Mouse (Mus musculus) embryonic facial prominence, embryonic 13.5 days (tissue): Measurements from ENCODE around the gene Thegl. TPM values are rescaled to one million over a fixed set of nuclear protein-coding genes. Genes with fewer than 3 reads are reported as not detected.
"Not testable (repeated sequence)": the region's sequence is repeated elsewhere in the genome, so short reads cannot be mapped to it uniquely, and the experiment has no call there.

Source experiments
- ATAC-seq: fragments of 200-750 bp; cut with Nextera tagmentation; 2 replicates; pipeline ENCODE4 v1.8.0; 2017; ENCODE audit warnings: low read depth; ENCODE audit not compliant: insufficient number of reproducible peaks, insufficient read depth, low FRiP score, low TSS enrichment
- H3K27ac ChIP-seq: fragments of 300-500 bp; sonication (generic); 2 replicates; pipeline ENCODE4 v1.5.1; 2015; ENCODE audit warnings: moderate library complexity, mild to moderate bottlenecking, inconsistent platforms
- H3K27me3 ChIP-seq: fragments of 300-500 bp; sonication (generic); 2 replicates; pipeline ENCODE4 v1.6.1; 2015; ENCODE audit warnings: mild to moderate bottlenecking, inconsistent platforms
- H3K36me3 ChIP-seq: fragments of 300-500 bp; sonication (generic); 2 replicates; pipeline ENCODE4 v1.6.1; 2015; ENCODE audit warnings: mild to moderate bottlenecking, inconsistent platforms
- H3K4me1 ChIP-seq: fragments of 300-500 bp; sonication (generic); 2 replicates; pipeline ENCODE4 v1.6.1; 2015; ENCODE audit warnings: inconsistent platforms
- H3K4me2 ChIP-seq: fragments of 300-500 bp; sonication (generic); 2 replicates; pipeline ENCODE4 v1.6.1; 2015; ENCODE audit warnings: moderate library complexity, mild to moderate bottlenecking, inconsistent platforms
- H3K4me3 ChIP-seq: fragments of 300-500 bp; sonication (generic); 2 replicates; pipeline ENCODE4 v1.5.1; 2015; ENCODE audit warnings: mild to moderate bottlenecking, inconsistent platforms
- H3K9ac ChIP-seq: fragments of 300-500 bp; sonication (generic); 2 replicates; pipeline ENCODE4 v1.6.1; 2015; ENCODE audit warnings: mild to moderate bottlenecking, inconsistent platforms
- H3K9me3 ChIP-seq: fragments of 300-500 bp; sonication (generic); 2 replicates; pipeline ENCODE4 v1.6.1; 2016; ENCODE audit warnings: inconsistent platforms
- whole genome bisulfite sequencing: fragments of 180-500 bp; shearing (Covaris S2); methylation state at CpG from one replicate; pipeline ENCODE4 v1.1.7; 2015; ENCODE audit warnings: mixed read lengths; 5-methylcytosine and 5-hydroxymethylcytosine counted together
- polyA plus RNA-seq: library from polyadenylated mRNA; unstranded; fragments of >200 nt; fragmentation: Nextera tagmentation; extraction: Ambion mirVana; gene quantifications from 2 replicates; pipeline ENCODE4 v1.2.1, GENCODE M21; 2015

Thegl gene
- polyA plus RNA-seq, 1 experiment from 2014 or later: 0.11 TPM

- WGBS: 85% methylated on average over 10 of the region's 10 CpGs
- Histone ChIP-seq H3K27ac (no peak overlapping the region), H3K4me3 (no peak overlapping the region), H3K9me3 (no peaks in the 10 kb centered on the region), H3K4me2 (no peak overlapping the region), H3K4me1 (no peaks in the 10 kb centered on the region), H3K9ac (no peak overlapping the region), H3K27me3 (no peaks in the 10 kb centered on the region), H3K36me3 (no peaks in the 10 kb centered on the region)
- no peak for ATAC-seq
Measured at GRCm38 (mm10) chr5:77085753-77086450, 70.1 kb downstream of the Thegl start.

GRCm38 (mm10) chr5:77086541-77086940 is 70.7 kb downstream of the Thegl start:
- Histone ChIP-seq H3K36me3 (no peaks in the 10 kb centered on the region), H3K9ac (no peak overlapping the region), H3K27me3 (no peaks in the 10 kb centered on the region), H3K4me3 (no peak overlapping the region), H3K4me2 (no peak overlapping the region), H3K9me3 (no peaks in the 10 kb centered on the region), H3K4me1 (no peaks in the 10 kb centered on the region), H3K27ac (no peak overlapping the region)
- 90% methylated on average over 7 of the region's 7 CpGs for WGBS
- no peak for ATAC-seq

GRCm38 (mm10) chr5:77087122-77087521 is 71.3 kb downstream of the Thegl start:
- no peak for ATAC-seq
- Histone ChIP-seq H3K9me3 (no peaks in the 10 kb centered on the region), H3K4me3 (no peak overlapping the region), H3K27ac (no peak overlapping the region), H3K36me3 (no peaks in the 10 kb centered on the region), H3K9ac (no peak overlapping the region), H3K4me1 (no peaks in the 10 kb centered on the region), H3K27me3 (no peaks in the 10 kb centered on the region), H3K4me2 (no peak overlapping the region)
- WGBS: 68% methylated on average over 3 of the region's 3 CpGs

- H3K9ac ChIP-seq: no peak overlapping the region
- no peak overlapping the region for H3K4me2 ChIP-seq
- no peak overlapping the region for H3K4me3 ChIP-seq
- H3K27me3 ChIP-seq: peaks cover 17% of the 10 kb centered on the region
- H3K36me3 ChIP-seq: no peaks in the 10 kb centered on the region
- peaks cover 5% of the 10 kb centered on the region; the same call in 1 of the 2 replicates for H3K4me1 ChIP-seq
- WGBS: 86% methylated on average over 1 of the region's 1 CpGs
- H3K27ac ChIP-seq: no peak overlapping the region
- no peak for ATAC-seq
- no peaks in the 10 kb centered on the region for H3K9me3 ChIP-seq
Measured at GRCm38 (mm10) chr5:77089294-77089693, 73.5 kb downstream of the Thegl start.

GRCm38 (mm10) chr5:77089901-77090300 is 74.1 kb downstream of the Thegl start:
- Histone ChIP-seq H3K36me3 (no peaks in the 10 kb centered on the region), H3K27me3 (peaks cover 17% of the 10 kb centered on the region), H3K9me3 (no peaks in the 10 kb centered on the region), H3K27ac (no peak overlapping the region), H3K4me2 (no peak overlapping the region), H3K4me1 (peaks cover 5% of the 10 kb centered on the region; the same call in 1 of the 2 replicates), H3K4me3 (no peak overlapping the region), H3K9ac (no peak overlapping the region)
- WGBS: 62% methylated on average over 8 of the region's 8 CpGs
- ATAC-seq: no peak

GRCm38 (mm10) chr5:77090521-77091096 is 74.8 kb downstream of the Thegl start:
- H3K4me1 ChIP-seq: peaks cover 5% of the 10 kb centered on the region; the same call in 1 of the 2 replicates
- no peak overlapping the region for H3K4me3 ChIP-seq
- WGBS: 63% methylated on average over 5 of the region's 5 CpGs
- no peak overlapping the region for H3K4me2 ChIP-seq
- no peaks in the 10 kb centered on the region for H3K9me3 ChIP-seq
- no peaks in the 10 kb centered on the region for H3K36me3 ChIP-seq
- peaks cover 19% of the 10 kb centered on the region for H3K27me3 ChIP-seq
- no peak overlapping the region for H3K27ac ChIP-seq
- H3K9ac ChIP-seq: no peak overlapping the region
- no peak for ATAC-seq

GRCm38 (mm10) chr5:77091923-77092322 is 76.1 kb downstream of the Thegl start:
- Histone ChIP-seq H3K4me1 (peaks cover 5% of the 10 kb centered on the region; the same call in 1 of the 2 replicates), H3K9me3 (no peaks in the 10 kb centered on the region), H3K36me3 (no peaks in the 10 kb centered on the region), H3K27me3 (peaks cover 32% of the 10 kb centered on the region), H3K4me2 (no peak overlapping the region), H3K4me3 (no peak overlapping the region), H3K9ac (no peak overlapping the region), H3K27ac (no peak overlapping the region)
- ATAC-seq: no peak
- 80% methylated on average over 3 of the region's 3 CpGs for WGBS

- Histone ChIP-seq H3K9ac (no peak overlapping the region), H3K27ac (no peak overlapping the region), H3K9me3 (no peaks in the 10 kb centered on the region), H3K4me3 (no peak overlapping the region), H3K4me2 (no peak overlapping the region), H3K36me3 (no peaks in the 10 kb centered on the region), H3K4me1 (peaks cover 5% of the 10 kb centered on the region; the same call in 1 of the 2 replicates), H3K27me3 (peaks cover 33% of the 10 kb centered on the region)
- no peak for ATAC-seq
- 73% methylated on average over 5 of the region's 5 CpGs for WGBS
Measured at GRCm38 (mm10) chr5:77092531-77092930, 76.7 kb downstream of the Thegl start.

GRCm38 (mm10) chr5:77093961-77094360 is 78.1 kb downstream of the Thegl start:
- Histone ChIP-seq H3K36me3 (no peaks in the 10 kb centered on the region), H3K9me3 (no peaks in the 10 kb centered on the region), H3K4me1 (peaks cover 5% of the 10 kb centered on the region; the same call in 1 of the 2 replicates), H3K4me2 (peak overlapping the region; percentile 100), H3K4me3 (peak overlapping the region; percentile 62), H3K27me3 (peaks cover 37% of the 10 kb centered on the region), H3K27ac (no peak overlapping the region), H3K9ac (no peak overlapping the region)
- 29% methylated on average over 8 of the region's 8 CpGs for WGBS
- ATAC-seq: no peak

- H3K36me3 ChIP-seq: no peaks in the 10 kb centered on the region
- H3K9ac ChIP-seq: peak overlapping the region; percentile 70
- peak overlapping the region; percentile 62 for H3K4me3 ChIP-seq
- peak; percentile 53; the same call in 1 of the 2 replicates for ATAC-seq
- WGBS: under 1% methylated on average over 69 of the region's 69 CpGs
- H3K9me3 ChIP-seq: no peaks in the 10 kb centered on the region
- no peak overlapping the region for H3K27ac ChIP-seq
- peaks cover 5% of the 10 kb centered on the region; the same call in 1 of the 2 replicates for H3K4me1 ChIP-seq
- peaks cover 37% of the 10 kb centered on the region for H3K27me3 ChIP-seq
- peak overlapping the region; percentile 100 for H3K4me2 ChIP-seq
Measured at GRCm38 (mm10) chr5:77094510-77095491, 79.0 kb downstream of the Thegl start.

GRCm38 (mm10) chr5:77096194-77096593 is 80.4 kb downstream of the Thegl start:
- not testable (repeated sequence) for H3K4me2 ChIP-seq, H3K36me3 ChIP-seq, ATAC-seq, H3K4me1 ChIP-seq, H3K9me3 ChIP-seq, H3K27ac ChIP-seq, H3K9ac ChIP-seq, H3K4me3 ChIP-seq
- 87% methylated on average over 3 of the region's 3 CpGs for WGBS
- peaks cover 37% of the 10 kb centered on the region for H3K27me3 ChIP-seq
